Mouse (Mus musculus) frontal cortex, postnatal 14 days (tissue): Measurements from ENCODE around the gene Zkscan14.
A peak's percentile ranks its signal among the peaks of the same experiment; 100 is the strongest.

Experiments
- DNase-seq, 2 experiments: peaks; one replicate each; pipeline ENCODE4 v3.0.0; 2022; ENCODE audit warnings: low spot score in 2 of 2

The Zkscan14 gene

GRCm38 (mm10) chr5:145203936-145204691, 2.4 kb upstream of the Zkscan14 start, which contains the start of gene Zkscan5:
TSS of gene Zkscan5 (plus strand) at chr5:145204562.
- peak; percentile 96 to 98 for DNase-seq

GRCm38 (mm10) chr5:145202446-145202845, 778 bp upstream of the Zkscan14 start:
- no peak for DNase-seq

- no peak for DNase-seq
Measured at GRCm38 (mm10) chr5:145200387-145200786, 1.3 kb downstream of the Zkscan14 start.

DNA sequence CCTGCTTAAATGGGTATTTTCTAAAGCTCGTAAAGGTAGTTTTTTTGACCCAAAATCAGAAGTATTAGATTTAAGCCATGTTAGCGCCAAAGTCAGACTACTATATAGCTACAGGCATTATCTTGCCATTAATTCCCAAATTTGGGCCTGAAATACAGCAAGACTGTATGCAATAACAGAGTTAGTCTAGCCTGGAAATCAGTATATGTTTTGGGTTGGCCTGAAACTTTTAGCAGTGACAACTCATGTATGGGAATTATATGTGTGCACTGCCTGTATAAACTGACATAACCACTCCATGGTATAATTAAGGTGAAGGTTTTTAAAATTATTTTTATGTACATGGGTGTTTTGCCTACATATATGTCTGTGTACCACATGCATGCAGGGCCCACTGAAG, 9.7 kb downstream of the Zkscan14 start, which contains the start of gene Atp5j2:
Gene Atp5j2, minus strand, starts transcription at position 101 of the 400 bp plus-strand sequence.
- DNase-seq = no peak

- peak; percentile 79 to 87 for DNase-seq
Measured at GRCm38 (mm10) chr5:145190875-145191798, 10.5 kb downstream of the Zkscan14 start.

DNA sequence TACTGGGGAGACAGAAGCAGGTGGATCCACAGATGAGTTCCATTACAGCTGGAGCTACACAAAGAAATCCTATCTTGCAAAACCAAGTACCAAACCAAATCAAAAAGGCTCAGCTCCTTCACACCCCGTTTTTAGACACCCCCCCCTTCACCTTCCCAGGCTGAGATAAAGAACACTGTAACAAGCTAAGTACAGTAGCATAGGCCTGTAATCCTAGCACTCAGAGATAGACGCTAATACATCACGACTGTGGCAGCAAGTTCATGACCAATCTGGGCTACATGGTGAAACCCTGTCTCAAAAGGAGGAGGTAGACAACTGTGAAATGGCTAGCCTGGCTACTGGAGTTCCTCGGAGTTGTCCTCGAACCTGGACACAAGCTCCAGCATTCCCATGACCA, 11.3 kb downstream of the Zkscan14 start:
- DNase-seq = no peak

DNA sequence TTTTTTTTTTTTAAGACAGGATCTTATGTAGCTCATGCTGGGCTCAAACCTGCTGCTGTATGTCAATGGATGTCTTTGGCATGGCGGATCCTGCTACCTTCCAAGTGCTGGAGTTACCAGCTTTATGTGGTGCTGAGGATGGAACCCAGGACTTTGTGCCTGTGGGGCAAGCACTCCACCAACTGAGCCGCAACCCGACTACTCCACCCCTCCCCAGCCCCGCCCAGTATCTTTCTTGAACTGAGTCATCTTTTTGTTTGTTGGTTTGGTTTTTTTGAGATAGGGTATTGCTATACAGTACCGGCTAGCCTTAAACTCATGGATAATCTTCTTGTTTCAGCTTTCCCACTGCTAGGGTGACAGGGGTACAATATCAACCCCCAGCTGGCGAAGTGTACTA, 12.3 kb downstream of the Zkscan14 start:
- no peak for DNase-seq

- no peak for DNase-seq
Measured at GRCm38 (mm10) chr5:145185244-145185643, 16.4 kb downstream of the Zkscan14 start.

DNA sequence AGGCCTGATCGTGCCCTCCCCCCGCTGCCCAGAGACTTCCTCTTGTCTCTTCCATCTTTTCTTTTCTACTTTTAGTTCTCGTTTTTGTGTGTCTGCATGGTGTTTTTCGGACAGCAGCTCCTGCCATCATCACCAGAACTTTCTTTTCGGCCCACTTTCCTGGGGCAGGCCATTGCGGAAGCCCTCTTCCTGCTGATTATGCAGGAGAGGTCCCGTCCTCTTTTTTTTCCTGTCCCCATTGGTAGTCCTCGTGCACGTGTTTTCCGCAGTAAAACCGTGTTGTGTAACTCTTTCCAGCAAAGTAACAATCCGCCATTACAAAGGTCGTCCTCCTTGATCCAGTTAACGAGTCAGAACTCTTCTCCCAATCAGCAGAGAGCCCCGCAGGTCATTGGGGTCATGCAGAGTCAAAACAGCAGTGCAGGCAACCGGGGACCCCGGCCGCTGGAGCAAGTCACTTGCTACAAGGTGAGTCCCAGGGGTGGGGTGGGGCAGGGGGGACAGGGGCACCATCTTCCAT, 23.1 kb downstream of the Zkscan14 start:
- no peak for DNase-seq

GRCm38 (mm10) chr5:145167306-145167661, 34.4 kb downstream of the Zkscan14 start:
- DNase-seq = no peak

DNA sequence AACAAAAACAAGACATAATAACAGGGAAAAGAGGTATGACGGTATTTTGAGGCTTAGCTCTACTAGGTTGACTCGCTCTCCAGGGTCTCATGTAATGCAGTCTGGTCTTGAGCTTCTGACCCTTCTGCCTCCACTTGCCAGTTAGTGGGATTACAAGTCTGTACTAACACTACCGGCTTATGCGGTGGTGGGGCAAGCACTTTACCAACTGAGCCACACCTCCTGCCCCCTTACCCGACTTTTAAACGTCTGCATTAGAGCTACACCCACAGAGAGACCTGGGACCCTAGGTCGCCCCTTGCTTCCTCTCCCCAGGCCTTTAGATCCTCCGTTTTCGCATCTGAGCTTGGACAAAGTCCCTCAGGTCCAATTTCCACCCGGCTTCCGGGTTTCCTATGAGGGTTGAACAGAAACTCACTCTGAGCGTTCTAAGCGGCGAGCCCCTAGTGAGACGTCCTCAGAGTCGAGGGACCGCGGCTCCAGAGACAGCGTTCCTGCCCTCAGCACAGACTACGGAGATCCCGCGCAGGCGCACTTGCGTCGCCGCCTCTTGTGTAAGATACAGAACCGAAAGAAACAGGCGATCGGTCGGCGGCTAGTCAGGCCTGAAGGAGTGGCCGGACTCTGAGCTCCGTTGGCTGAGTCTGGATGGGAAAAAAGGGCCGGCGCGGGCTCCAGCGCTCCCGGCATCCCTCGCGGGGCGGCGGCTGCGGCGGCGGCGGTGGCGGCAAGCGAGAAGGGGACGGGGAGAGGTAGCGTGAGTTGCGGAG, 34.9 kb downstream of the Zkscan14 start, which contains the start of the genes Ptcd1 and Cpsf4:
Gene Ptcd1, minus strand, starts transcription at position 573 of the 770 bp plus-strand sequence.
Gene Cpsf4, plus strand, starts transcription at position 678 of the 770 bp plus-strand sequence.
- DNase-seq = peak; percentile 97 to 98

DNA sequence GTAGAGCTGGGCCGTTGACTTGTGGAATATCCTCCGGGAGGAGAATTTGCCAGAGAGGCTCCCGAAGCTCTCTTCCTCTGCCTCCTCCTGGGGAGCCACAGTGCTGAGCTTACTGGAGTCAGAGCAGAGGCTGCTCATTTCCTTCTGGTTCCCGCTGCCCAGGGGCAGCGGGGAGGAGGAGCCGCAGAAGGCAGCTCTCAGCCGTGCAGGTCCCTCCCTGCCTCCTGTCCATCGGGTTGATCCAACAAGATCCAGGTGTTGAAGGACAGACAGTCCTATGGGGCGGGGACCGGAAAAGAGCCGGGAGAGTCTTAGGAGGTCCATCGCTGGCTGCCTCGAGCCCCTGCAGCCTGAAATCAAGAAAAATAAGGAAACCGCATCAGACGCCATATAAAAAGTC, 36.5 kb downstream of the Zkscan14 start:
- no peak for DNase-seq

- DNase-seq = no peak
Measured at GRCm38 (mm10) chr5:145164710-145165109, 37.0 kb downstream of the Zkscan14 start.

DNA sequence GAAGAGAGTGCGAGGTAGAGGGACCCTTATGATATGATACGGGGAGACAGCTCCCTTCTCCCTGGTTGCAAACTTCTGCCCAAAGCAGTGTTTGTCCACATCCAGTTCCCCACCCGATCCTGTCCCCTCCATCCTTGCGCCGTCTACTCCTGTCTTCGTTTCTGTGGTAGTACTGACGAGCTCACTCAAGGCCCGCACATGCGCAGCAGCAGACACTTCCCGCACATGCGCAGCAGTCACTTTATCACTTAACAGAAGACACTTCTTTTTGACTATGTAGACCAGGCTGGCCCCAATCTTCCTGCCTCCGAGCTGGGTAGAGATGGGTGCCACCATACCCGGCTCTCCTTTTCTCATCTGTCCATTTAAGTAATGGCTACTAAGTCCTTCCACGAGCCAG, 40.3 kb downstream of the Zkscan14 start:
- DNase-seq = no peak

DNA sequence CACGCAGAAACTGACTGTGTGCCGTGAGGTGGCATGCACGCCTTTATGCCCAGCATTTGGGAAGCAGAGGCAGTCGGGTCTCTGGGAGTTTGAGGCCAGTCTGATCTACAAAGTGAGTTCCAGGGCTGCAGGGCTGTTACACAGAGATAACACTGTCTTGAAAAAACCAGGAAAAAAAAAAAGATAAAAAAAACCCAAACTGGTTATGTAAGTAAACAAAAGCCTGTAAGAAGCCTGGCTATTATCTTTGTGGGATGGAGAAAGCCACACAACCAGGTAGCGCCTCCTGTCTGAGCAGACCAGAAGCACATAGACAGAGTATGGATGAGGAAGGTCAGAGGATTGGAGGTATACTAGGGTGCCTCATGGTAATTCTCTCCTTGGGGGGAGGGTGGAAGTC, 49.0 kb downstream of the Zkscan14 start:
- no peak for DNase-seq

- no peak for DNase-seq
Measured at GRCm38 (mm10) chr5:145149294-145149693, 52.4 kb downstream of the Zkscan14 start.

- no peak for DNase-seq
Measured at GRCm38 (mm10) chr5:145147748-145148147, 53.9 kb downstream of the Zkscan14 start.
